Mouse (Mus musculus) Patski (cell line): ENCODE results near the gene Ddr2. TPM values are rescaled to one million over a fixed set of nuclear protein-coding genes. Genes with fewer than 3 reads are reported as not detected.

Experiments
- ATAC-seq: fragments of 100-300 bp; one replicate; pipeline ENCODE4 v1.8.0; 2021
- CTCF ChIA-PET: fragments of 350-600 bp; sonication (Branson Sonifier 250); formaldehyde crosslinking; loops from one replicate; lab custom pipeline; 2022; ENCODE audit warnings: inconsistent platforms; lab: Charles Lee
- POLR2A ChIA-PET: fragments of 350-600 bp; sonication (Branson Sonifier 250); formaldehyde crosslinking; loops from one replicate; lab custom pipeline; 2022; ENCODE audit warnings: antibody characterized with exemption, inconsistent platforms; lab: Charles Lee
- DNase-seq: peaks from one replicate; pipeline ENCODE4 v3.0.0-alpha.2; 2011; ENCODE audit warnings: low read depth, low spot score
- H3K27me3 ChIP-seq: fragments of 371-371 bp; one replicate; pipeline ENCODE4 v1.5.1; 2021
- CTCF ChIP-seq: fragments of 100-300 bp; IDR thresholded peaks from one replicate; pipeline ENCODE4 v1.5.1; 2021
- in situ Hi-C: fragments of 300-500 bp; cut with MboI; formaldehyde crosslinking; loops from 3 replicates; pipeline ENCODE4 v1.11.1; 2018; ENCODE audit warnings: low pct_unique_long_range_greater_than_20kb, mixed read lengths
- polyA plus RNA-seq: library from polyadenylated mRNA; unstranded; gene quantifications from one replicate; pipeline ENCODE4 v1.2.3, GENCODE M21; 2021

Gene Ddr2
- polyA plus RNA-seq, 1 experiment from 2014 or later = 0.32 TPM

- no peak for DNase-seq
- H3K27me3 ChIP-seq = no peaks in the 10 kb centered on the region
- CTCF ChIA-PET = interaction anchor here (1.4 to 1.6 kb wide), 3 partner anchors 10 to 185 kb away, joined by 4 to 9 read pairs (median 4); no protein-coding TSS in a partner anchor
- no peak for ATAC-seq
- in situ Hi-C loops = no loop called here
- POLR2A ChIA-PET = interaction anchor here (0.6 kb wide), 1 partner anchor 19 kb away, joined by 4 read pairs; no protein-coding TSS in a partner anchor
- no peak for TF ChIP-seq CTCF
Observed at GRCm38 (mm10) chr1:169951561-169951960, 159.0 kb downstream of the Ddr2 start.

GRCm38 (mm10) chr1:169950651-169951050 is 159.9 kb downstream of the Ddr2 start:
- DNase-seq (no peak), ATAC-seq (no peak)
- in situ Hi-C loops = no loop called here
- TF ChIP-seq CTCF = peak; percentile 57
- H3K27me3 ChIP-seq = no peaks in the 10 kb centered on the region
- POLR2A ChIA-PET = no interaction called here
- CTCF ChIA-PET = interaction anchor here (1.4 to 1.6 kb wide), 3 partner anchors 9 to 186 kb away, joined by 4 to 9 read pairs (median 4); no protein-coding TSS in a partner anchor

GRCm38 (mm10) chr1:169949981-169950380 is 160.6 kb downstream of the Ddr2 start:
- DNase-seq = no peak
- CTCF ChIA-PET = interaction anchor here (1.1 to 2.6 kb wide), 3 partner anchors 11 to 186 kb away, joined by 3 to 12 read pairs (median 6); no protein-coding TSS in a partner anchor
- ATAC-seq = no peak
- POLR2A ChIA-PET = no interaction called here
- H3K27me3 ChIP-seq = no peaks in the 10 kb centered on the region
- no peak for TF ChIP-seq CTCF
- in situ Hi-C loops = no loop called here

- ATAC-seq (no peak), DNase-seq (no peak)
- CTCF ChIA-PET = interaction anchor here (1.1 to 2.6 kb wide), 4 partner anchors 9 to 187 kb away, joined by 3 to 12 read pairs (median 5); no protein-coding TSS in a partner anchor
- POLR2A ChIA-PET = no interaction called here
- in situ Hi-C loops = no loop called here
- no peak for TF ChIP-seq CTCF
- no peaks in the 10 kb centered on the region for H3K27me3 ChIP-seq
Observed at GRCm38 (mm10) chr1:169948866-169949265, 161.7 kb downstream of the Ddr2 start.

GRCm38 (mm10) chr1:169948280-169948679 is 162.3 kb downstream of the Ddr2 start:
- ChIA-PET CTCF (interaction anchor here (1.3 to 2.6 kb wide), 4 partner anchors 9 to 188 kb away, joined by 4 to 12 read pairs (median 5); no protein-coding TSS in a partner anchor), POLR2A (no interaction called here)
- DNase-seq (no peak), ATAC-seq (no peak)
- H3K27me3 ChIP-seq = no peaks in the 10 kb centered on the region
- no peak for TF ChIP-seq CTCF
- in situ Hi-C loops = no loop called here

GRCm38 (mm10) chr1:169947654-169948053 is 162.9 kb downstream of the Ddr2 start:
- in situ Hi-C loops = no loop called here
- CTCF ChIA-PET = interaction anchor here (1.4 to 2.6 kb wide), 2 partner anchors 8 to 12 kb away, joined by 4 to 12 read pairs; no protein-coding TSS in a partner anchor
- H3K27me3 ChIP-seq = no peaks in the 10 kb centered on the region
- DNase-seq (no peak), ATAC-seq (no peak)
- no peak for TF ChIP-seq CTCF
- POLR2A ChIA-PET = no interaction called here

- CTCF ChIA-PET = no interaction called here
- TF ChIP-seq CTCF = no peak
- POLR2A ChIA-PET = no interaction called here
- in situ Hi-C loops = no loop called here
- no peak for ATAC-seq
- no peaks in the 10 kb centered on the region for H3K27me3 ChIP-seq
- DNase-seq = no peak
Observed at GRCm38 (mm10) chr1:169946004-169946403, 164.6 kb downstream of the Ddr2 start.

- TF ChIP-seq CTCF = peak; percentile 64
- ATAC-seq (no peak), DNase-seq (no peak)
- ChIA-PET POLR2A (no interaction called here), CTCF (interaction anchor here (0.6 to 8.0 kb wide), 9 partner anchors 10 to 262 kb away, joined by 3 to 83 read pairs (median 4); partner anchors contain the start of gene Ccdc190)
- no peaks in the 10 kb centered on the region for H3K27me3 ChIP-seq
- in situ Hi-C loops = no loop called here
Observed at GRCm38 (mm10) chr1:169939345-169939744, 171.2 kb downstream of the Ddr2 start.

GRCm38 (mm10) chr1:169934005-169934725 is 176.4 kb downstream of the Ddr2 start:
- DNase-seq = no peak
- ChIA-PET CTCF (interaction anchor here (0.6 to 8.0 kb wide), 16 partner anchors 13 to 417 kb away, joined by 3 to 83 read pairs (median 4); no protein-coding TSS in a partner anchor), POLR2A (interaction anchor here (0.7 kb wide), 1 partner anchor 35 kb away, joined by 4 read pairs; no protein-coding TSS in a partner anchor)
- ATAC-seq = no peak
- peak; percentile 66 for TF ChIP-seq CTCF
- in situ Hi-C loops = no loop called here
- H3K27me3 ChIP-seq = no peaks in the 10 kb centered on the region

- in situ Hi-C loops = no loop called here
- no peak for DNase-seq
- ATAC-seq = no peak
- no peaks in the 10 kb centered on the region for H3K27me3 ChIP-seq
- ChIA-PET CTCF (interaction anchor here (0.7 to 1.0 kb wide), 2 partner anchors 183 to 204 kb away, joined by 3 to 4 read pairs; no protein-coding TSS in a partner anchor), POLR2A (no interaction called here)
- TF ChIP-seq CTCF = no peak
Observed at GRCm38 (mm10) chr1:169932122-169932746, 178.3 kb downstream of the Ddr2 start.
